Mouse (Mus musculus) heart, adult 2 months (tissue): ENCODE measurements around the gene Gm4858. TPM values are rescaled to one million over a fixed set of nuclear protein-coding genes. Genes with fewer than 3 reads are reported as not detected.

Experiments
- DNase-seq, 2 experiments: peaks; one replicate each; pipeline ENCODE4 v3.0.0; 2021
- H3K27ac ChIP-seq: fragments of 200-600 bp; 2 replicates; pipeline ENCODE4 v1.8.1; 2022
- H3K27me3 ChIP-seq: fragments of 200-500 bp; 2 replicates; pipeline ENCODE4 v1.6.1; 2012; ENCODE audit warnings: mild to moderate bottlenecking, low read length, inconsistent platforms, mixed read lengths; ENCODE audit not compliant: control insufficient read depth, insufficient read depth
- H3K36me3 ChIP-seq: fragments of 200-500 bp; 2 replicates; pipeline ENCODE4 v1.6.1; 2012; ENCODE audit warnings: low read length, inconsistent platforms; ENCODE audit not compliant: control insufficient read depth, insufficient read depth
- H3K4me1 ChIP-seq: fragments of 200-500 bp; 2 replicates; pipeline ENCODE4 v1.6.1; 2011; ENCODE audit warnings: low read length; ENCODE audit not compliant: control insufficient read depth, insufficient read depth
- H3K4me3 ChIP-seq: fragments of 200-600 bp; 2 replicates; pipeline ENCODE4 v1.8.1; 2022
- H3K79me2 ChIP-seq: fragments of 200-500 bp; replicated peaks from 2 replicates; pipeline ENCODE4 v1.6.1; 2012; ENCODE audit warnings: mild to moderate bottlenecking, inconsistent platforms, low read length, moderate library complexity, mixed read lengths; ENCODE audit not compliant: control insufficient read depth, insufficient read depth
- H3K9ac ChIP-seq: fragments of 200-500 bp; 2 replicates; pipeline ENCODE4 v1.6.1; 2012; ENCODE audit warnings: low read depth, mild to moderate bottlenecking, control low read depth, inconsistent platforms, low read length, mixed read lengths
- CTCF ChIP-seq: fragments of 200-600 bp; IDR thresholded peaks from 2 replicates; pipeline ENCODE4 v1.8.1; 2022; ENCODE audit warnings: antibody characterized with exemption, mild to moderate bottlenecking, moderate library complexity
- EP300 ChIP-seq: fragments of 200-500 bp; IDR thresholded peaks from 2 replicates; pipeline ENCODE4 v1.6.1; 2011; ENCODE audit warnings: low read depth, low read length, control low read depth; ENCODE audit not compliant: insufficient read depth
- POLR2A ChIP-seq: fragments of 200-500 bp; IDR thresholded peaks from 2 replicates; pipeline ENCODE4 v1.6.1; 2011; ENCODE audit warnings: mild to moderate bottlenecking, low read depth, low read length, control low read depth; ENCODE audit not compliant: insufficient read depth
- WGBS: fragments of 180-500 bp; shearing (Covaris S2); methylation state at CpG from one replicate; pipeline ENCODE4 v1.1.7; 2018; 5-methylcytosine and 5-hydroxymethylcytosine counted together
- intact Hi-C: fragments of 180-260 bp; cut with DNase I; formaldehyde crosslinking; loops from one replicate; pipeline ENCODE4 v1.15.1; 2025
- polyA plus RNA-seq: library from polyadenylated mRNA; depleted of rRNA; stranded (reverse); fragments of >200 nt; gene quantifications from 2 replicates; pipeline ENCODE4 v1.2.3, GENCODE M21; 2012; rRNA removed
- total RNA-seq, 2 experiments: library from RNA; stranded (reverse); gene quantifications; 2 replicates each; pipeline ENCODE4 v1.2.3; 2021

The Gm4858 gene
- total and polyA plus RNA-seq, 3 experiments: not detected

DNA sequence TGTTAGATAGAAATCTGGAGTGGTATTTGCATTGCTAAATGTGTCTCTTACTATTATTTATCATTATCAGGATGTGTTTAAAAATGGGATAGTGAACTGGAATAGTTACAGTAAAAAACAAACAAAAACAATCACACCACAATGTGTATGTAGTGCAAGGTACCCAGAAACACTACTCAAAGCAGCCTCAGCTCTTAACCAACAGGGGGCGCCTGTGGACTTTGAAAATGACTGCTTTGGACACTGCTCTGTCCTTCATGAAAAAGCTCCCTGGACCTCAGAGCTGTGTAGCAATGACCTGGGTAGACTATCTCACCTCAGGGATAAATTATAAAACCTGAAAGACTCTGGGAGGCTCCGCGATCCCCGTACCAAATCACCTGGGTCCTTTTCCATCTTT lies 50.5 kb downstream of the Gm4858 start:
- intact Hi-C loops: no loop called here
- H3K4me1 ChIP-seq: no peaks in the 10 kb centered on the region
- no peaks in the 10 kb centered on the region for H3K27me3 ChIP-seq
- WGBS: 42% methylated on average over 4 of the region's 4 CpGs
- H3K79me2 ChIP-seq: no peaks in the 10 kb centered on the region
- no peak overlapping the region for H3K9ac ChIP-seq
- TF ChIP-seq CTCF: no peak
- no peak for TF ChIP-seq POLR2A
- no peak for TF ChIP-seq EP300
- no peak for DNase-seq
- no peak overlapping the region for H3K4me3 ChIP-seq
- H3K27ac ChIP-seq: no peak overlapping the region
- H3K36me3 ChIP-seq: no peaks in the 10 kb centered on the region

Other genes with a start within 250 kb of the Gm4858 start
- not detected for gene Kprp, start 241.6 kb upstream of the Gm4858 start, total RNA-seq
- not detected in 2 replicates for gene Kprp, start 241.6 kb upstream of the Gm4858 start, polyA plus RNA-seq
- not detected for gene Lce1l, start 217.5 kb upstream of the Gm4858 start, total RNA-seq
- gene Lce1l, start 217.5 kb upstream of the Gm4858 start, polyA plus RNA-seq: not detected in 2 replicates
- not detected for gene 2310050C09Rik, start 198.6 kb upstream of the Gm4858 start, total RNA-seq
- gene 2310050C09Rik, start 198.6 kb upstream of the Gm4858 start, polyA plus RNA-seq: not detected in 2 replicates
- not detected for gene Lce3a, start 142.6 kb upstream of the Gm4858 start, total RNA-seq
- gene Lce3a, start 142.6 kb upstream of the Gm4858 start, polyA plus RNA-seq: not detected in 2 replicates
- not detected for gene Lce3b, start 135.8 kb upstream of the Gm4858 start, total RNA-seq
- not detected in 2 replicates for gene Lce3b, start 135.8 kb upstream of the Gm4858 start, polyA plus RNA-seq
- not detected for gene Lce3c, start 124.3 kb upstream of the Gm4858 start, total RNA-seq
- gene Lce3c, start 124.3 kb upstream of the Gm4858 start, polyA plus RNA-seq: not detected in 2 replicates
- not detected for gene Lce3d, start 111.4 kb upstream of the Gm4858 start, total RNA-seq
- gene Lce3d, start 111.4 kb upstream of the Gm4858 start, polyA plus RNA-seq: not detected in 2 replicates
- gene Lce3e, start 101.8 kb upstream of the Gm4858 start, total RNA-seq: not detected
- not detected in 2 replicates for gene Lce3e, start 101.8 kb upstream of the Gm4858 start, polyA plus RNA-seq
- not detected for gene Lce3f, start 76.6 kb upstream of the Gm4858 start, total RNA-seq
- not detected in 2 replicates for gene Lce3f, start 76.6 kb upstream of the Gm4858 start, polyA plus RNA-seq
- not detected for gene Crct1, start 53.1 kb upstream of the Gm4858 start, total RNA-seq
- gene Crct1, start 53.1 kb upstream of the Gm4858 start, polyA plus RNA-seq: not detected in 2 replicates
- not detected for gene Lce1m, start 49.8 kb upstream of the Gm4858 start, total RNA-seq
- gene Lce1m, start 49.8 kb upstream of the Gm4858 start, polyA plus RNA-seq: not detected in 2 replicates
- gene Crnn, start 76.0 kb downstream of the Gm4858 start, total RNA-seq: not detected
- gene Crnn, start 76.0 kb downstream of the Gm4858 start, polyA plus RNA-seq: not detected in 2 replicates
- under 1 TPM in 1 of 2 experiments, not detected in 1; 0.08 TPM for gene Flg2, start 128.5 kb downstream of the Gm4858 start, total RNA-seq
- not detected in 2 replicates for gene Flg2, start 128.5 kb downstream of the Gm4858 start, polyA plus RNA-seq
- not detected for gene Flg, start 204.7 kb downstream of the Gm4858 start, total RNA-seq
- not detected in 2 replicates for gene Flg, start 204.7 kb downstream of the Gm4858 start, polyA plus RNA-seq